Mouse (Mus musculus) thymus, postnatal 14 days (tissue): ENCODE results near the gene Sertad1.
"Not testable (repeated sequence)": the region's sequence is repeated elsewhere in the genome, so short reads cannot be mapped to it uniquely, and the experiment has no call there.

Experiments used
- DNase-seq: peaks from one replicate; pipeline ENCODE4 v3.0.0; 2021

Sertad1 gene

GRCm38 (mm10) chr7:27473835-27474489 is 12.7 kb upstream of the Sertad1 start:
- DNase-seq, result no peak

DNA sequence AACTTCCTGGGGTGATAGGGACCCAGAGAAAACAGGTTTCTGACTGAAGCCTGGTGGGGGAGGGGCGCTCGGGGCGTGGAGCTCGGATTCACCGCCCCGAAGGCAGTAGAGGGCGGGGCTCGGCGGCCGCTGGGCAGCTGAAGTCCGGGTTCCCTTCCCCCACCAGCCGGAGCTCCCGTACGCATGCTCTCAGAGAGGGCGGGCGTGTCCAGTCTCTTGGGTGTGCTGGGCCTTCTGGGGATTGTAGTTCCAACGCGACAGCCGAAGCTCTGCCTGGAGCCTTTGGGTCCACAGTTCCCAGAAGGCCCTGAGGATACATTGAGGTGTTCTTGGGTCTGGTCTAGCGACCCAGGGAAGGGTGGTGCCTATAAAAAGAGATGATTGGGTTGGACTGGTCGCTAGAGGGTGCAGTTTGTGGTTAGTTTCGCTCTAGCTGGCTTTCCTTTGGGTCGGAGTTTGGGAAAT is 12.2 kb upstream of the Sertad1 start:
- DNase-seq, result peak; percentile 94

- no peak for DNase-seq
These were observed 11.1 kb upstream of the Sertad1 start for GRCm38 (mm10) chr7:27475596-27475995.

DNA sequence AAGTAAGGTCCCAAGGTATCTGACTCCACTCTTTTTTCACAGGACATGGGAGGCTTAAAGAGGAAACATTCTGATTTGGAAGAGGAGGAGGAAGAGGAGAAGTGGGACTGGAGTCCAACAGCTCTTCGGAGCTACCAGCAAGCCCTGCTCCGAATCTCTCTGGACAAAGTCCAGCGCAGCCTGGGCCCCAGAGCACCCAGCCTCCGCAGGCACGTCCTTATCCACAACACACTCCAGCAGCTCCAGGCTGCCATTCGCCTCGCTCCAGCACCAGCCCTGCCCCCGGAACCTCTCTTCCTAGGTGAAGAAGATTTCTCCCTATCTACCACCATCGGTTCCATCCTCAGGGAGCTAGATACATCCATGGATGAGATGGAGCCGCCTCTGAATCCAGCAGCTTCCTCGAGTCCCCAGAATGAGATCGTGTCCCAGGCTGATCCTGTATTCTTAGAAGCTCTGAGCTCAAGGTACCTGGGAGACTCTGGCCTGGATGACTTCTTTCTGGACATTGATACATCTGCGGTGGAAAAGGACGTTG is 10.5 kb upstream of the Sertad1 start:
- DNase-seq, result no peak

- no peak for DNase-seq
These were observed 8.1 kb upstream of the Sertad1 start for GRCm38 (mm10) chr7:27478561-27478960.

DNA sequence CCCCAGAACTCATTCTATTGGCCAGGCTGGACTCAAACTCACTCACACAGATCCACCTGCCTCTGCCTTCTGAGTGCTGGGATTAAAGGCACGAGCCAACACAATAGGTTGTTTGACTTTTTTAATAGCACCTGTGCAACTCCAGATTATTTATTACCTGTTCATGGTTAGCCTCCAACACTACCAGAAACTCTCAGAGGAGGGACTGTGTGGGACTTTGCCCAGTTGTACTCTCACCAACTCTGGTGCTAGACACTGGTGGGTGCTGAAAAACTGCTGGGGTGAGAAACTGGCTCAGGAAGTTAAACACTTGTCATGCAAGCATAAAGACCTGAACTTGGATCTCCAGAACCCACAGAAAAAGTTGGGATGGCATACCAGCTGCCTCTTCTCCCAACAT is 7.0 kb upstream of the Sertad1 start:
- no peak for DNase-seq

- DNase-seq, result no peak
These were observed 6.2 kb upstream of the Sertad1 start for GRCm38 (mm10) chr7:27480506-27480905.

GRCm38 (mm10) chr7:27480927-27481626 is 5.6 kb upstream of the Sertad1 start:
- no peak for DNase-seq

- peak; percentile 78 for DNase-seq
These were observed 5.1 kb upstream of the Sertad1 start for GRCm38 (mm10) chr7:27481627-27481969.

GRCm38 (mm10) chr7:27483860-27484259 is 2.9 kb upstream of the Sertad1 start:
- DNase-seq, result no peak

DNA sequence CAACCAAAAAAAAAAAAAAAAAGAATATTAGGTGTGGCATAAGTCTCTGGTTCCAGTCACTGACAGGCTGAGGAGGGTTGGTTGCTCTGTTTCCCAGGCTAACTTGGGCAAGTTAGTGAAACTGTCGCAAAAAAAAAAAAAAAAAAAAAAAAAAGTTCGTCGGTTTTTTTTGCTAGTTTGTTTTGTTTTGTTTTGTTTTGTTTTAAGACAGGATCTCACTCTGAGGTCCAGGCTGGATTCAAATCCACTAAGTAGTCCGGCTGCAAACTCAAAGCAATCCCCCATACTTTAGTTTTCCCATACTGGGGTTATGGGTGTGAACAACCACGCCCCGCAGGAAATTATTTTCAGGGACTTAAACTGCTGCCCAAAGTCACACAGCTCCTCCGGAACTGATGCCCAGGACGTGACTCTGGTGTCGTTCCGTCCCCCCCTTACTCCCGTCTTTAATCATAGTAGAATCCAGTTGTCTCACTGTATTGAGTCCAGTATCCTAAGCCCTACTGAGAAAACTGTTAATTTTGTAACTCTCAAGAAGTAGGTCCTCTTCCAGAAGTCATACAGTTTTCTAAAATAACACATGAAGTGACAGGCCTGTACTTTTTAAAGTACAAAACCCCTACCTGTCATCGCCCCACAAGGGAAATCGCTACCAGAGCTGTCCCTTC is 474 bp upstream of the Sertad1 start:
- DNase-seq, result peak; percentile 54

DNA sequence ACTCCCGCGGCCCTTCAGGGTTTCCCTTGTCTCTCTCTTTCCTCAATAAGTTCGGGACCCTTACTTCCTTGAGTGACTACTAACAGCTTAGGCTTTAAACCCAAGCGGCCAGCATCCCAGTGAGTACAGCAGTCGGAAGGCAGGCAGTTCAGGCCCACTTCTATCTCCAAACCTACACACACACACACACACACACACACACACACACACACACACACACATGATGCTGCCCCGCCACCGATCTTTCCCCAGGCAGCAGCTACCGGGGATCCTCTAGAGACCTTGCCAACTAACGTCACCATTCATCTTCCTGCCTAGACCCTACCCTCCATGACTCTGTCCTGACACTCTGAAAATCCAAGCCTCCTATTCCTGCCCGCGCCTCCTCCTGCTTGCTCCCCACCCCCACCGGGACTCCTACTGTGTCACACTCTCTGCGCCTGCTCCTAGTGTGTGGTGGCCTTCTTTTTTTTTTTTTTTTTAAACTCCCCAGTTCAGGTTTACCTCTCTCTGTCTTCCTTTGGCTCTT is 1.1 kb downstream of the Sertad1 start:
- peak; percentile 63 for DNase-seq

DNA sequence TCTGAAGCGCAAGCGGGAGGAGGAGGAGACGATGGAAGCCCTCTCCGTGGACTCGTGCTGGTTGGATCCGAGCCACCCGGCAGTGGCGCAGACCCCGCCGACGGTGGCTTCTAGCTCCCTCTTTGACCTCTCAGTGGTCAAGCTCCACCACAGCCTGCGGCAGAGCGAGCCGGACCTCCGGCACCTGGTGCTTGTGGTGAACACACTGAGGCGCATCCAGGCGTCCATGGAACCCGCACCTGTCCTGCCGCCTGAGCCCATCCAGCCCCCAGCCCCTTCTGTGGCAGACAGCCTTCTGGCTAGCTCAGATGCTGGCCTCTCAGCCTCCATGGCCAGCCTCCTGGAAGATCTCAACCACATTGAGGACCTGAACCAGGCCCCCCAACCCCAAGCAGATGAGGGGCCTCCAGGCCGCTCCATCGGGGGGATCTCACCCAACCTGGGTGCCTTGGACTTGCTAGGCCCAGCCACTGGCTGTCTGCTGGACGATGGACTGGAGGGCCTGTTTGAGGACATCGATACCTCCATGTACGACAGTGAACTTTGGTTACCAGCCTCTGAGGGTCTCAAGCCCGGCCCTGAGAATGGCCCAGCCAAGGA is 2.7 kb downstream of the Sertad1 start:
- DNase-seq, result peak; percentile 27

- no peak for DNase-seq
These were observed 3.5 kb downstream of the Sertad1 start for GRCm38 (mm10) chr7:27490227-27490542.

- DNase-seq, result peak; percentile 92
These were observed 4.0 kb downstream of the Sertad1 start for GRCm38 (mm10) chr7:27490543-27491329.

DNA sequence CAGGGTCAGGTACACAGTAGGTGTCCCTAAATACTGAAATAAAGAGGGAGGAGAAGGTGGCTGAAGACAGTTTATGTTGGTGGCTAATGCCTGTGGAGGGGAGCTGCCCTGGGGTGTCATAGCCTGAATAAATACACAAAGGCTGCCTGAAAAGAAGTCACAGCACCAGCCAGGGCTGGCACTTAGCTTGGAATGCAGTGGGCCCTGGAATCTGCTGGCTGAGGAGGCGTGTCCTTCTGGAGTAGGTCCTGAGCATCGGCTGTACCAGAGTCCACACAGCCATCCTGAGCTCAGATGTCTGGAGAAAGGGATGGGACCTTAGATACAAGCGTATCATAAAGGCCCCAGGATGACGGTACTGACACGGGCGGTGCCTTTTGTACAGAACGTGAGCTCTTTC is 5.1 kb downstream of the Sertad1 start:
- DNase-seq, result no peak

GRCm38 (mm10) chr7:27493022-27493421 is 6.3 kb downstream of the Sertad1 start:
- DNase-seq, result no peak

DNA sequence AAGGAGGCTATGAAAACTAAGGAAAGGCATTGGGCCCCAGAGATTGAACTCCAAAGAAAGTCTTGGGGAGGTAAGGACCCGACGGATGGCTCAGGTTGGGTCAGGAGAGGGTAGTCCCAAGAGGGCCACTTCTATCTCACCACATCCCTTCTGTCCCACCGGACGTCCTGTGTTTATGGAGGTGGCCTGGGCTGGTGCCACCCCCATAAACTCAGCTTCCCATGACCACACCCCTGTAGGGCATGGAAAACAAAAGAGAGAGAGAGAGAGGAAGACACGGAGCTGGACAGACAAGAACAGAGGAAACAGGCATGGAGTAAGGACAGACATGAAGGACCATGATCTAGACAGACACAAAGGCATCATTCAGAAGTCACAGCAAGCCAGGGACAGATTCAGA is 6.7 kb downstream of the Sertad1 start:
- DNase-seq, result no peak

DNA sequence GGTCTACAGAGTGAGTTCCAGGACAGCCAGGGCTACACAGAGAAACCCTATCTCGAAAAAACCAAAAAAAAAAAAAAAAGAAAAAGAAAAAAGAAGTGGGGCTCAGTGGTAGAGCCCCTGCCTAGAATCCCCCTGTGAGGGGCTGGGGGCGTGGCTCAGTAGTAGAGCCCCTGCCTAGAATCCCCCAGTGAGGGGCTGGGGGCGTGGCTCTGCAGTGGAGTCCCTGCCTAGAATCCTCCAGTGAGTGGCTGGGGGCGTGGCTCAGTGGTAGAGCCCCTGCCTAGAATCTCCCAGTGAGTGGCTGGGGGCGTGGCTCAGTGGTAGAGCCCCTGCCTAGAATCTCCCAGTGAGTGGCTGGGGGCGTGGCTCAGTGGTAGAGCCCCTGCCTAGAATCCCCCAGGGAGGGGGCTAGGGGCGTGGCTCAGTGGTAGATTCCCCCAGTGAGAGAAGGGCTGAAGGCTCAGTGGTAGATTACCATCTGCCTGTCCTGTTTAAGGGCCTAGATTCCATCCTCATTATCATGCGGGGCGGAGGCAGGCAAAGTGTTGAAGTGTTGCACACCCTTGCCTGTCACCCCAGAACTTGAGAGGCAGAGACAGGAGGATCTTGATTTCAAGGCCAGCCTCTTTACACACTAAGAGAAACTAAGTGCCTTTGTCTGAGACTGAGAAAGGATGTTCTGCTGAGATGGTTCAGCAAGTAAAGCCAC is 8.1 kb downstream of the Sertad1 start:
- not testable (repeated sequence) for DNase-seq

DNA sequence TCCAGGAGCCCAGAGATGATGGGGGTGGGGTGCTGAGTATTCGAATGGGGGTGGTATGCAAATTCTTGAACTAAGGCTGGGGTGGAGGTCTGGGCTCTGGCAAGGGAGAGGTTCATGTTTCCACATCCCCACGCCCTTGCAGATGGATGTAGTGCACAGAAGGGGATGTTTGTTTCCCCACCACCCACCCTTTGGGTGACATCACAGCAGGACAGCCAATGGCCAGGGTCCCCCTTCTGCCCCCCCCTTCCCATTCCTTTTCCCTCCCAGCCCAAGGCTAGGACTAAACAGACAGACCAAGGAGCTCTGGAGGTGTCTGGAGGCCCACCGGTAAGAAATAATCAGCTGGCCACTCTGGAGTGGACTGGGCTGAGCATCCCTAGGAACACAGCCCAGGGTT is 12.3 kb downstream of the Sertad1 start, which contains the start of gene Prx:
TSS of gene Prx (plus strand) at position 289 of the 400 bp plus-strand sequence.
- no peak for DNase-seq

DNA sequence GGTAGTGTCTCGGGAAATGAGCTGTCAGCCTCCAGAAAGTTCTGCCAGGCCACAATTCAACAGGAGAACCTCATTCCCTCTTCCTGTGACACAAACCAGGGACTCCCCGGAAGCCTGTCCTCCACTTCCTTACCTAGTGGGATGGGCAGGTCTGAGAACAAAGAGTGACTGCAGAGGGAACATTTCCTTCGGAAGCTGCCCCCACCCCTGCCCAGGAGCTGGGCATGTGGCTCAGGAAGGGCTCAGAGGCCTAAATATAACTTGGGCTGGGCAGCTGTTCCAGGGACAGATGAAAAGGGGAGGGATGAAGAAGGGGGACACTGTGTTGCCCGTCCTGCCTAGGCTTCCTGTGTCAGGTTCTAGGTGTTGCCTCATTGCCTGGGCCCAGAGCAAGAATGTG is 14.9 kb downstream of the Sertad1 start:
- DNase-seq, result no peak
